Mouse (Mus musculus) stomach, embryonic 15.5 days (tissue): ENCODE results near the gene 4933407L21Rik. TPM values are rescaled to one million over a fixed set of nuclear protein-coding genes. Genes with fewer than 3 reads are reported as not detected.

Experiments used
- ATAC-seq: fragments of 200-750 bp; cut with Nextera tagmentation; 2 replicates; pipeline ENCODE4 v1.8.0; 2017; ENCODE audit warnings: low read depth, moderate number of reproducible peaks, moderate TSS enrichment; ENCODE audit not compliant: insufficient read depth, low FRiP score
- H3K27ac ChIP-seq: fragments of 300-500 bp; sonication (generic); 2 replicates; pipeline ENCODE4 v1.5.1; 2015; ENCODE audit warnings: mild to moderate bottlenecking, inconsistent platforms
- H3K27me3 ChIP-seq: fragments of 300-500 bp; sonication (generic); replicated peaks from 2 replicates; pipeline ENCODE4 v1.6.1; 2015; ENCODE audit warnings: inconsistent platforms
- H3K36me3 ChIP-seq: fragments of 300-500 bp; sonication (generic); 2 replicates; pipeline ENCODE4 v1.6.1; 2015; ENCODE audit warnings: inconsistent platforms
- H3K4me1 ChIP-seq: fragments of 300-500 bp; sonication (generic); 2 replicates; pipeline ENCODE4 v1.6.1; 2015; ENCODE audit warnings: inconsistent platforms
- H3K4me2 ChIP-seq: fragments of 300-500 bp; sonication (generic); 2 replicates; pipeline ENCODE4 v1.6.1; 2015; ENCODE audit warnings: mild to moderate bottlenecking, inconsistent platforms
- H3K4me3 ChIP-seq: fragments of 300-500 bp; sonication (generic); replicated peaks from 2 replicates; pipeline ENCODE4 v1.5.1; 2015; ENCODE audit warnings: inconsistent platforms
- H3K9ac ChIP-seq: fragments of 300-500 bp; sonication (generic); 2 replicates; pipeline ENCODE4 v1.6.1; 2015; ENCODE audit warnings: inconsistent platforms
- H3K9me3 ChIP-seq: fragments of 300-500 bp; sonication (generic); 2 replicates; pipeline ENCODE4 v1.6.1; 2016; ENCODE audit warnings: inconsistent platforms
- WGBS: fragments of 180-500 bp; shearing (Covaris S2); methylation state at CpG from one replicate; pipeline ENCODE4 v1.1.7; 2015; 5-methylcytosine and 5-hydroxymethylcytosine counted together
- polyA plus RNA-seq: library from polyadenylated mRNA; unstranded; fragments of >200 nt; fragmentation: Nextera tagmentation; extraction: Ambion mirVana; gene quantifications from 2 replicates; pipeline ENCODE4 v1.2.1, GENCODE M21; 2015

The 4933407L21Rik gene
- polyA plus RNA-seq, 1 experiment from 2014 or later: 0.58 TPM

DNA sequence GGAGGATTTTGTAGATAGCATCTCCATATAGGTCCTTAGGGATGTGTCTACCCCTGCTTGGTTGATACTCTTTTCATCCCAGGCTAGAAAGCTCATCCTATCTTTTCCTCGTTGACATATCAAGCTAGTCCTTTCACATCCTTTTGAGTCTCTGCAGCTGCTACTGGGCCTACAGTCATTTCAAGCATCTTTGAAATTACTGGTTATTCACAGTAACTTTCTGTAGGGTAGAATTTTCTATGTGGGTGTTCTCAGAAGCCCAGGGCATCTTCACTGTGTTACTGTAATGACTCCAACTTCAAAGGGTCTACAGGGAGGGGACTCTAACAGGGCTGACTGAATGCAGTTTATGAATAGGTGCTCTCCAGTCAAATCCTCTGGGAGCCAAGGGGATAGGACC, 9.0 kb downstream of the 4933407L21Rik start:
- H3K4me3 ChIP-seq: no peak overlapping the region
- no peak overlapping the region for H3K4me2 ChIP-seq
- H3K27ac ChIP-seq: no peak overlapping the region
- no peaks in the 10 kb centered on the region for H3K36me3 ChIP-seq
- no peak for ATAC-seq
- H3K27me3 ChIP-seq: no peaks in the 10 kb centered on the region
- peaks cover 11% of the 10 kb centered on the region; the same call in 1 of the 2 replicates for H3K4me1 ChIP-seq
- H3K9me3 ChIP-seq: no peaks in the 10 kb centered on the region
- WGBS: 60% methylated on average over 1 of the region's 1 CpGs
- H3K9ac ChIP-seq: no peak overlapping the region

- no peak for ATAC-seq
- H3K9me3 ChIP-seq: no peaks in the 10 kb centered on the region
- H3K4me1 ChIP-seq: no peaks in the 10 kb centered on the region
- 77% methylated on average over 8 of the region's 8 CpGs for WGBS
- H3K36me3 ChIP-seq: no peaks in the 10 kb centered on the region
- no peaks in the 10 kb centered on the region for H3K27me3 ChIP-seq
- no peak overlapping the region for H3K27ac ChIP-seq
- no peak overlapping the region for H3K4me3 ChIP-seq
- no peak overlapping the region for H3K4me2 ChIP-seq
- no peak overlapping the region for H3K9ac ChIP-seq
Measured at GRCm38 (mm10) chr1:85942318-85942717, 14.0 kb downstream of the 4933407L21Rik start.

DNA sequence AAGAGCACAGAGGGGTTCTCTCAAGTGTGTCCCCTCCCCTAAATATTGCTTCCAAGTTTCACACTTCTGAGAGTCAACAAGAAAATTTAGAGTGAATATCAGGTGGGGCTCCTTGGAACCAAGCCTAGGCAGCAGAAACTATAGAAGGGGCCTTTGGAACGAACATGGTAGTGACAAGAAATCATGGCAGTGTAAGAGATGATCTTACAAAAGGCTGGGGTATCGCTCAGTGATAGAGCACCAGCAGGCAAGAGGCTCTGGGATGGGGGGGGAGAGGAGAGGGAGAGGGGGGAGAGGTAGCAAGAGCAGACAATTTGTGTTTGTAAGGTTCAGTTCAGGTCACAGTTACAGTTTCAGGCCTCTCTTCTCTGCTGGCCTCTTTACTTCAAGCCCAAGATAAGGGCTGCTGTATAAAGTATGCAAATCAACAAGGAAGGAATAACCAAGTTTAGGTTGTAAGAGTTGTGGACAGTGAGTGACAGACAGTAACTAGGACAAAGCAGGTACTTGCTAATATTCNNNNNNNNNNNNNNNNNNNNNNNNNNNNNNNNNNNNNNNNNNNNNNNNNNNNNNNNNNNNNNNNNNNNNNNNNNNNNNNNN, 20.9 kb downstream of the 4933407L21Rik start:
- WGBS: 85% methylated on average over 2 of the region's 2 CpGs
- H3K4me1 ChIP-seq: no peaks in the 10 kb centered on the region
- H3K27ac ChIP-seq: no peak overlapping the region
- H3K4me2 ChIP-seq: no peak overlapping the region
- ATAC-seq: no peak
- no peaks in the 10 kb centered on the region for H3K27me3 ChIP-seq
- H3K36me3 ChIP-seq: no peaks in the 10 kb centered on the region
- H3K9ac ChIP-seq: no peak overlapping the region
- no peaks in the 10 kb centered on the region for H3K9me3 ChIP-seq
- no peak overlapping the region for H3K4me3 ChIP-seq

- no peak overlapping the region for H3K9ac ChIP-seq
- no peaks in the 10 kb centered on the region for H3K27me3 ChIP-seq
- 73% methylated on average over 3 of the region's 3 CpGs for WGBS
- no peak for ATAC-seq
- no peak overlapping the region for H3K4me2 ChIP-seq
- no peak overlapping the region for H3K27ac ChIP-seq
- H3K9me3 ChIP-seq: no peaks in the 10 kb centered on the region
- peaks cover 15% of the 10 kb centered on the region; the same call in 1 of the 2 replicates for H3K4me1 ChIP-seq
- H3K4me3 ChIP-seq: no peak overlapping the region
- no peaks in the 10 kb centered on the region for H3K36me3 ChIP-seq
Measured at GRCm38 (mm10) chr1:85955150-85955549, 26.9 kb downstream of the 4933407L21Rik start.

- Histone ChIP-seq H3K4me2 (no peak overlapping the region), H3K9ac (no peak overlapping the region), H3K4me1 (peaks cover 15% of the 10 kb centered on the region; the same call in 1 of the 2 replicates), H3K27ac (no peak overlapping the region), H3K36me3 (no peaks in the 10 kb centered on the region), H3K9me3 (no peaks in the 10 kb centered on the region), H3K4me3 (no peak overlapping the region), H3K27me3 (no peaks in the 10 kb centered on the region)
- 59% methylated on average over 5 of the region's 5 CpGs for whole genome bisulfite sequencing
- ATAC-seq: 0 out of 2 replicates have a peak, but pooled peaks have one; percentile 24
Measured at GRCm38 (mm10) chr1:85957290-85957689, 29.0 kb downstream of the 4933407L21Rik start.

- Histone ChIP-seq H3K9ac (no peak overlapping the region), H3K36me3 (no peaks in the 10 kb centered on the region), H3K4me2 (no peak overlapping the region), H3K4me1 (peaks cover 15% of the 10 kb centered on the region; the same call in 1 of the 2 replicates), H3K9me3 (no peaks in the 10 kb centered on the region), H3K4me3 (no peak overlapping the region), H3K27ac (no peak overlapping the region), H3K27me3 (no peaks in the 10 kb centered on the region)
- 53% methylated on average over 9 of the region's 9 CpGs for WGBS
- ATAC-seq: no peak
Measured at GRCm38 (mm10) chr1:85957942-85958619, 29.8 kb downstream of the 4933407L21Rik start.

- no peaks in the 10 kb centered on the region for H3K27me3 ChIP-seq
- H3K9me3 ChIP-seq: no peaks in the 10 kb centered on the region
- 51% methylated on average over 6 of the region's 6 CpGs for WGBS
- peaks cover 15% of the 10 kb centered on the region; the same call in 1 of the 2 replicates for H3K4me1 ChIP-seq
- ATAC-seq: no peak
- no peak overlapping the region for H3K4me2 ChIP-seq
- H3K36me3 ChIP-seq: no peaks in the 10 kb centered on the region
- H3K27ac ChIP-seq: peak overlapping the region; percentile 50
- H3K9ac ChIP-seq: no peak overlapping the region
- no peak overlapping the region for H3K4me3 ChIP-seq
Measured at GRCm38 (mm10) chr1:85959129-85959888, 31.0 kb downstream of the 4933407L21Rik start.

- Histone ChIP-seq H3K27me3 (no peaks in the 10 kb centered on the region), H3K9ac (no peak overlapping the region), H3K4me3 (no peak overlapping the region), H3K9me3 (no peaks in the 10 kb centered on the region), H3K4me2 (no peak overlapping the region), H3K4me1 (peaks cover 15% of the 10 kb centered on the region; the same call in 1 of the 2 replicates), H3K27ac (peak overlapping the region; percentile 2; the same call in 1 of the 2 replicates), H3K36me3 (no peaks in the 10 kb centered on the region)
- 56% methylated on average over 2 of the region's 2 CpGs for WGBS
- no peak for ATAC-seq
Measured at GRCm38 (mm10) chr1:85959889-85960276, 31.6 kb downstream of the 4933407L21Rik start.

- H3K9ac ChIP-seq: no peak within 1 kb of the TSS
- 60% methylated on average over 5 of the region's 5 CpGs for WGBS
- no peak for ATAC-seq
- H3K4me1 ChIP-seq: peaks cover 15% of the 10 kb centered on the region; the same call in 1 of the 2 replicates
- no peak within 1 kb of the TSS for H3K4me3 ChIP-seq
- H3K9me3 ChIP-seq: no peaks in the 10 kb centered on the region
- H3K36me3 ChIP-seq: no peaks in the 10 kb centered on the region
- H3K27ac ChIP-seq: peak within 1 kb of the TSS; percentile 2; the same call in 1 of the 2 replicates
- H3K4me2 ChIP-seq: no peak within 1 kb of the TSS
- no peaks in the 10 kb centered on the region for H3K27me3 ChIP-seq
Measured at GRCm38 (mm10) chr1:85960873-85961272, 32.6 kb downstream of the 4933407L21Rik start, which contains the start of gene Gpr55. Gpr55 (minus strand) TSS chr1:85961007.

GRCm38 (mm10) chr1:85962081-85962480, 33.8 kb downstream of the 4933407L21Rik start:
- Histone ChIP-seq H3K27me3 (no peaks in the 10 kb centered on the region), H3K4me2 (no peak overlapping the region), H3K36me3 (no peaks in the 10 kb centered on the region), H3K4me3 (no peak overlapping the region), H3K4me1 (peaks cover 15% of the 10 kb centered on the region; the same call in 1 of the 2 replicates), H3K9ac (no peak overlapping the region), H3K27ac (no peak overlapping the region), H3K9me3 (no peaks in the 10 kb centered on the region)
- no peak for ATAC-seq
- 63% methylated on average over 3 of the region's 3 CpGs for WGBS

DNA sequence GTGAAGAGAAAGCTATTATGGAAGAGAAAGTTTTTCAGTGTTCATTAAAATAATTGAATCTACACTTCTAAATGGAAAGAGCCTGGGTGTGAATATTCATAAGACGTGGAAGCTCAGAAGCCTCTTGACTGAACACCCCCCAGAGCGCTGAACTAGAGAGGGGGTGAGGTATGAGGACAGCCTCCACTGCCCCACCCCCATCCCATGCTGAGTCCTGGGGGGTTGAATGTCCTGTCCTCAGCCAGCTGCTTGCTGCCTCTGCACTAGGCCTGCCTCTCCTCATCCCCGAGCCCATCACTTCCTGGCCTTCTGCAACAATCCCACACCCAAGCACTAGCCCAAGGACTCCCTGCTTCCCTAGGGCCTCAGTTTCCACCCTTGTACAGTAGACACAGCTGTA, 37.6 kb downstream of the 4933407L21Rik start:
- Histone ChIP-seq H3K9me3 (no peaks in the 10 kb centered on the region), H3K4me2 (no peak overlapping the region), H3K4me1 (no peaks in the 10 kb centered on the region), H3K9ac (no peak overlapping the region), H3K36me3 (no peaks in the 10 kb centered on the region), H3K27ac (no peak overlapping the region), H3K4me3 (no peak overlapping the region), H3K27me3 (no peaks in the 10 kb centered on the region)
- 73% methylated on average over 3 of the region's 3 CpGs for WGBS
- ATAC-seq: no peak

- H3K27me3 ChIP-seq: no peaks in the 10 kb centered on the region
- H3K36me3 ChIP-seq: no peaks in the 10 kb centered on the region
- no peak overlapping the region for H3K27ac ChIP-seq
- no peak overlapping the region for H3K4me3 ChIP-seq
- H3K9me3 ChIP-seq: no peaks in the 10 kb centered on the region
- no peak overlapping the region for H3K4me2 ChIP-seq
- H3K4me1 ChIP-seq: no peaks in the 10 kb centered on the region
- no peak for ATAC-seq
- H3K9ac ChIP-seq: no peak overlapping the region
- 73% methylated on average over 1 of the region's 1 CpGs for WGBS
Measured at GRCm38 (mm10) chr1:85969081-85969480, 40.8 kb downstream of the 4933407L21Rik start.
